Mouse (Mus musculus) neural tube, embryonic 15.5 days (tissue): Measurements from ENCODE around the gene U2af1l4. TPM values are rescaled to one million over a fixed set of nuclear protein-coding genes. Genes with fewer than 3 reads are reported as not detected.

ENCODE experiments used
- ATAC-seq: fragments of 200-750 bp; cut with Nextera tagmentation; 2 replicates; pipeline ENCODE4 v1.8.0; 2017; ENCODE audit warnings: mild to moderate bottlenecking, moderate TSS enrichment, moderate library complexity; ENCODE audit not compliant: low FRiP score
- H3K27ac ChIP-seq: fragments of 300-500 bp; sonication (generic); replicated peaks from 2 replicates; pipeline ENCODE4 v1.5.1; 2015; ENCODE audit warnings: mild to moderate bottlenecking, inconsistent platforms
- H3K27me3 ChIP-seq: fragments of 300-500 bp; sonication (generic); replicated peaks from 2 replicates; pipeline ENCODE4 v1.6.1; 2015; ENCODE audit warnings: inconsistent platforms
- H3K36me3 ChIP-seq: fragments of 300-500 bp; sonication (generic); 2 replicates; pipeline ENCODE4 v1.6.1; 2015; ENCODE audit warnings: inconsistent platforms
- H3K4me1 ChIP-seq: fragments of 300-500 bp; sonication (generic); 2 replicates; pipeline ENCODE4 v1.6.1; 2015; ENCODE audit warnings: inconsistent platforms
- H3K4me2 ChIP-seq: fragments of 300-500 bp; sonication (generic); 2 replicates; pipeline ENCODE4 v1.6.1; 2015; ENCODE audit warnings: inconsistent platforms, mild to moderate bottlenecking, moderate library complexity
- H3K4me3 ChIP-seq: fragments of 300-500 bp; sonication (generic); replicated peaks from 2 replicates; pipeline ENCODE4 v1.5.1; 2015; ENCODE audit warnings: mild to moderate bottlenecking, inconsistent platforms
- H3K9ac ChIP-seq: fragments of 300-500 bp; sonication (generic); replicated peaks from 2 replicates; pipeline ENCODE4 v1.6.1; 2015; ENCODE audit warnings: mild to moderate bottlenecking, inconsistent platforms
- H3K9me3 ChIP-seq: fragments of 300-500 bp; sonication (generic); replicated peaks from 2 replicates; pipeline ENCODE4 v1.6.1; 2016; ENCODE audit warnings: inconsistent platforms
- WGBS: fragments of 180-500 bp; shearing (Covaris S2); methylation state at CpG from one replicate; pipeline ENCODE4 v1.1.7; 2015; ENCODE audit warnings: mixed read lengths; 5-methylcytosine and 5-hydroxymethylcytosine counted together
- polyA plus RNA-seq: library from polyadenylated mRNA; unstranded; fragments of >200 nt; fragmentation: Nextera tagmentation; extraction: Ambion mirVana; gene quantifications from 2 replicates; pipeline ENCODE4 v1.2.1, GENCODE M21; 2015

Gene U2af1l4
- polyA plus RNA-seq, 1 experiment from 2014 or later, result 95.2 TPM

- Histone ChIP-seq H3K9ac (no peak overlapping the region), H3K4me3 (no peak overlapping the region), H3K4me1 (peaks cover 23% of the 10 kb centered on the region), H3K9me3 (no peaks in the 10 kb centered on the region), H3K27me3 (no peaks in the 10 kb centered on the region), H3K36me3 (0 out of 2 replicates have a peak, but pooled peaks cover 4% of the 10 kb centered on the region), H3K27ac (no peak overlapping the region), H3K4me2 (no peak overlapping the region)
- 89% methylated on average over 9 of the region's 9 CpGs for WGBS
- ATAC-seq, result no peak
Observed at GRCm38 (mm10) chr7:30590927-30591604, 28.0 kb downstream of the U2af1l4 start.

DNA sequence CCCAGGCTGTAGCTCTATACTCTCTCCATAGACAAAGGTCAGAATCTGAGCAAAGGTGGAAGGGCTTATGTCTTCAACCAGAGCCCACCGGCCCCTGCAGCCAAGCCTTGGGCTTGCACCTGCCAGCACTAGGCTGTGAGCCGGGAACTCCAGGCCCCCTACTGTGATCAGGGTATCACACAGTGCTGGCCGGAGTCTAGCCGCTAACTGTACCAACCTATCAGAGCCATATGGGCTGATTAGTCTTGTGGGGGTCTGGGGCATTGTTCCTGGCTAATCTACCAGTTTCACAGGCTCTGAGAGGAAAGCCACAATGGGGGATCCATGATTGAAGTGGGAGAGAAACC, 28.5 kb downstream of the U2af1l4 start:
- Histone ChIP-seq H3K27ac (no peak overlapping the region), H3K4me2 (no peak overlapping the region), H3K36me3 (no peaks in the 10 kb centered on the region), H3K4me3 (no peak overlapping the region), H3K9me3 (no peaks in the 10 kb centered on the region), H3K27me3 (no peaks in the 10 kb centered on the region), H3K9ac (no peak overlapping the region), H3K4me1 (peaks cover 20% of the 10 kb centered on the region)
- ATAC-seq, result no peak
- 49% methylated on average over 4 of the region's 4 CpGs for WGBS

GRCm38 (mm10) chr7:30592772-30593423, 29.8 kb downstream of the U2af1l4 start:
- Histone ChIP-seq H3K36me3 (no peaks in the 10 kb centered on the region), H3K4me2 (no peak overlapping the region), H3K4me3 (no peak overlapping the region), H3K4me1 (peaks cover 7% of the 10 kb centered on the region), H3K9ac (no peak overlapping the region), H3K27me3 (no peaks in the 10 kb centered on the region), H3K27ac (no peak overlapping the region), H3K9me3 (no peaks in the 10 kb centered on the region)
- ATAC-seq, result no peak
- WGBS, result 61% methylated on average over 5 of the region's 5 CpGs

DNA sequence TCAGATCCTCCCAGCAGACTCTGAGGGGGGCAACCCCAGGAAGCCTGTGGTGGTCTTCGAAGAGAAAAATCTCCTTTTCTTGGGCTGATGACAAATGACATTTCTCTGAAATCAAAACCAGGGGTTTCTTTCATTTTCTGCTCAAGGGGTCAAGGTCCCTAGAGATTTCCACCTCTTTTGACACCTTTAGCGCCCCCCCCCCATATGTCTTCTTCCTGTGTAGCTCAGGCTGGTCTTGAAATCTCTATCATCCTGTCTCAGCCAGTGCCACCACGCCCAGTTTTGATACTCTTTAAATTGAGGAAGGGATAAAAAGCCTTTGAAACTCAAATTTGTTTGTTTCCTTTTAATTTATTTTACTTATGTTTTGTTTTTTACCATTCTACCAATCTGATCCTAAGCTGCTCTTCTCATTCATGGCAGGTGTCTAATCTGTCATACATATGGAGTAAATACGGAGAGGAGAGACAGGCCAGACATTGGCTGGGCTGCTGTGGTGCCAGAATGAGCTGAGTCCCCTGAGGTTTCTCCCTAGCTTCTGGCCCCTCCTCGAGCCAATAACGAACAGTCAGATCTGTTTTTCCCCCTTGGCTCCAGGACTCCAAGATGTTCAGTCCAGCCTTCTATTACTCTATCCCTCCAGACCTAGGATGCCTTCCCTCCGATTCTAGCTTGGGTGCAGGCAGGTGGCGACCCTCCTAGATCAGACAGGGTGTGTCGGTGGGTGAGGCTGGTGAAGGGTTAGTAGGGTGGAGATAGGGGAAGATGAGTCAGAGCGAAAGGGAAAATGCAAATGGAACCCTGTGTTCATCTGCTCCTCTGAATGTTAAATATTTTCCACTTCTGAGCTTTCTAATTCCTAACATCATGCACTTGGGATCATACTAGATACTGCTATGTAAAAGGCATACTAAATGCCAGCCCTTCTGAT, 30.7 kb downstream of the U2af1l4 start:
- no peak for ATAC-seq
- WGBS, result 72% methylated on average over 10 of the region's 10 CpGs
- no peaks in the 10 kb centered on the region for H3K36me3 ChIP-seq

DNA sequence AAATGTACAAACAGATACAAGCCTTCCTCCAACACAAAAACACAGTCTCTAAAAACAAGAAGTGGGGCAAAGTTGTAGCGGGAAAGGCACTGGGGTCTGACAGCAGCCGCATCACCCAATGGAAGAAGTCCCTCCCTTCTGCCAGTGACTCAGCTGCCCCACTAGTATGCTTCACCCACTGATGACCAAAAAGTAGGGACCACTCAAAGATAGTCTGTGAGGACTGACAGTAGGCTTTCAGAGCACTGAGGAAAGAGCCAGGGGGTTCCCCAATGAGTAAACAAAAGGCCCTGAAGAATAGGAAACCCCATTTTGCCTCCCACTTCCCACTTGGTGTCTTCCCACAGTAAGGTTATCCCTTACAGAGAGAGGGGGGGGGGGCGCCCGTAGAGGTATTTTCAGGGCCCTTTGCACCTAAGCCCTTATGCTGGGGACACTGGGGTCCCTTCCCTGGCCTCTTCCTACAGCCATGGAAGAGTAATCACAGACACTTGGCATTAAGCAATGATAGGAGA, 31.5 kb downstream of the U2af1l4 start:
- H3K4me2 ChIP-seq, result no peak overlapping the region
- no peaks in the 10 kb centered on the region for H3K36me3 ChIP-seq
- H3K9me3 ChIP-seq, result no peaks in the 10 kb centered on the region
- H3K9ac ChIP-seq, result no peak overlapping the region
- 69% methylated on average over 4 of the region's 4 CpGs for WGBS
- ATAC-seq, result no peak
- H3K4me1 ChIP-seq, result peaks cover 8% of the 10 kb centered on the region
- no peak overlapping the region for H3K4me3 ChIP-seq
- H3K27me3 ChIP-seq, result no peaks in the 10 kb centered on the region
- no peak overlapping the region for H3K27ac ChIP-seq

More for the DNA sequence above, 30.7 kb downstream of the U2af1l4 start:
- H3K27ac ChIP-seq, result no peak overlapping the region
- H3K4me1 ChIP-seq, result peaks cover 7% of the 10 kb centered on the region
- H3K9ac ChIP-seq, result no peak overlapping the region
- H3K4me2 ChIP-seq, result no peak overlapping the region
- H3K27me3 ChIP-seq, result no peaks in the 10 kb centered on the region
- H3K9me3 ChIP-seq, result no peaks in the 10 kb centered on the region
- no peak overlapping the region for H3K4me3 ChIP-seq

- Histone ChIP-seq H3K27me3 (no peaks in the 10 kb centered on the region), H3K4me2 (no peak overlapping the region), H3K4me1 (peaks cover 12% of the 10 kb centered on the region), H3K4me3 (no peak overlapping the region), H3K9me3 (no peaks in the 10 kb centered on the region), H3K36me3 (no peaks in the 10 kb centered on the region), H3K27ac (no peak overlapping the region), H3K9ac (no peak overlapping the region)
- 83% methylated on average over 5 of the region's 5 CpGs for WGBS
- no peak for ATAC-seq
Observed at GRCm38 (mm10) chr7:30596093-30596492, 33.0 kb downstream of the U2af1l4 start.

GRCm38 (mm10) chr7:30596811-30597210, 33.7 kb downstream of the U2af1l4 start:
- Histone ChIP-seq H3K9me3 (no peaks in the 10 kb centered on the region), H3K27me3 (no peaks in the 10 kb centered on the region), H3K4me2 (no peak overlapping the region), H3K4me3 (no peak overlapping the region), H3K9ac (no peak overlapping the region), H3K27ac (no peak overlapping the region), H3K36me3 (no peaks in the 10 kb centered on the region), H3K4me1 (peaks cover 12% of the 10 kb centered on the region)
- no peak for ATAC-seq
- 78% methylated on average over 5 of the region's 5 CpGs for WGBS

- no peak within 1 kb of the TSS for H3K9ac ChIP-seq
- peak within 1 kb of the TSS; percentile 21; the same call in 1 of the 2 replicates for H3K4me3 ChIP-seq
- H3K9me3 ChIP-seq, result no peaks in the 10 kb centered on the region
- WGBS, result 96% methylated on average over 12 of the region's 12 CpGs
- no peaks in the 10 kb centered on the region for H3K27me3 ChIP-seq
- H3K36me3 ChIP-seq, result no peaks in the 10 kb centered on the region
- peak within 1 kb of the TSS; percentile 56 for H3K27ac ChIP-seq
- H3K4me1 ChIP-seq, result peaks cover 12% of the 10 kb centered on the region
- peak within 1 kb of the TSS; percentile 52 for H3K4me2 ChIP-seq
- ATAC-seq, result no peak
Observed at GRCm38 (mm10) chr7:30598786-30599185, 35.7 kb downstream of the U2af1l4 start, which contains the start of gene Zbtb32. Gene Zbtb32, minus strand, starts transcription at chr7:30598909.

- peak overlapping the region; percentile 21 for H3K4me3 ChIP-seq
- peak overlapping the region; percentile 56 for H3K27ac ChIP-seq
- ATAC-seq, result peak; percentile 98
- H3K27me3 ChIP-seq, result no peaks in the 10 kb centered on the region
- H3K9ac ChIP-seq, result 0 out of 2 replicates have a peak overlapping the region, but pooled peaks have one; percentile 18
- H3K9me3 ChIP-seq, result no peaks in the 10 kb centered on the region
- WGBS, result 2% methylated on average over 16 of the region's 16 CpGs
- H3K4me1 ChIP-seq, result peaks cover 12% of the 10 kb centered on the region
- no peaks in the 10 kb centered on the region for H3K36me3 ChIP-seq
- H3K4me2 ChIP-seq, result peak overlapping the region; percentile 52
Observed at GRCm38 (mm10) chr7:30599933-30600353, 36.8 kb downstream of the U2af1l4 start.

DNA sequence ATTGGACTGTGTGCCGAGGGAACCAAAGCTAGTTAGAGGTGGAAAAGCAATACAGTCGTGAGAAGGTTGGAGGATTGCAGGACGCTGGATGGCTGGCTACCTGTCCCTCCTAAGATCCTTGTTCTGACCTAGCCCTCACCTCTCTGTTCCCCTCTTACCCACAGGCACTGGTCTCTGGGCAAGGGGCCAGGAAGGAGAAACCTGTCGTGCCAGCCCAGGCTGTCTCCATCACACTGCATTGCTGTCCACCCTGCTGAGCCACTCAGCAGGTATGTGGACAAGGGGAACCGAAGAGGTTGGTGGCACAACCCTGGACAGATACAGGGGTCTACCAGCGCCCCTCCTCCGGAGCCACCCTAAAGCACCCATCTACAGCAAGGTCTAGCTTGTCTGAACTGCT, 37.5 kb downstream of the U2af1l4 start:
- Histone ChIP-seq H3K36me3 (no peaks in the 10 kb centered on the region), H3K9me3 (no peaks in the 10 kb centered on the region), H3K4me1 (peaks cover 12% of the 10 kb centered on the region), H3K9ac (no peak overlapping the region), H3K27ac (no peak overlapping the region), H3K4me2 (no peak overlapping the region; the same call in 1 of the 2 replicates), H3K27me3 (no peaks in the 10 kb centered on the region), H3K4me3 (no peak overlapping the region)
- 74% methylated on average over 7 of the region's 7 CpGs for WGBS
- ATAC-seq, result no peak; the same call in 1 of the 2 replicates

GRCm38 (mm10) chr7:30602583-30602982, 39.5 kb downstream of the U2af1l4 start:
- WGBS, result 58% methylated on average over 3 of the region's 3 CpGs
- no peak overlapping the region for H3K27ac ChIP-seq
- no peak overlapping the region for H3K9ac ChIP-seq
- H3K4me2 ChIP-seq, result no peak overlapping the region
- H3K9me3 ChIP-seq, result no peaks in the 10 kb centered on the region
- no peak overlapping the region for H3K4me3 ChIP-seq
- no peaks in the 10 kb centered on the region for H3K36me3 ChIP-seq
- no peaks in the 10 kb centered on the region for H3K27me3 ChIP-seq
- ATAC-seq, result no peak
- H3K4me1 ChIP-seq, result peaks cover 12% of the 10 kb centered on the region
